Mouse (Mus musculus): ENCODE data around the gene Fyco1. TPM values are rescaled to one million over a fixed set of nuclear protein-coding genes. Genes with fewer than 3 reads are reported as not detected.

Gene Fyco1
- polyA plus RNA-seq (2015; fragmentation: Nextera tagmentation; extraction: Ambion mirVana) = 7.4 and 15.2 TPM in 2 replicates

DNA sequence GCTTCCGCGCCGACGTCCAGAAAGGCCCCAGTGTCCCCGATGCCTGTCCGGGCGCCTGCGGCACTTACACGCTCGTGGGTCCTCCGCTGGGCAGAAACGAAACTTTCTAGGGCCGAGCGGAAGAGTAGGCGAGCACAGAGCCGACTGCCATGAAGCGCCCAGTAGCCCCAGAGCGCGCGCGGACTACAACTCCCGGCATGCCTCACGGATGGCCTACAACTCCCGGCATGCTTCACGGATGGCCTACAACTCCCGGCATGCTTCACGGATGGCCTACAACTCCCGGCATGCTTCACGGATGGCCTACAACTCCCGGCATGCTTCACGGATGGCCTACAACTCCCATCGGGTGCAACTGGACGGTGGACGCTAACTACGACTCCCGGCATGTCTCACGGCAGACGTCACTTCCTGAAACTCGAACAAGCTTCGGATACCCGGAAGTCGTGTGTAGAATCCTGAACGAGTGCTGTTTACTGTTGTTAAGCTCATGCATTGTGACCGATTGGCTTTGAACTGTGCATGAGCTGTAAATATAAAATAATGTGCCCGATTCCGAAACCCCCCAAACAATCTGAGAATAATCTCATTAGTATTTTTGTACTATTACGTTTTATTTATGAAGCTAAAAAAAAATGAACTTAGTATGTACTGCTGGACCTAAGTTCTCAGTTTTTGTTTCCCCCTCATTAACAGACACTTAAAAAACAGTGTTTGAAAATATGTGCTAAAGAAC is at the start of gene Fyco1:
Gene Fyco1, minus strand, starts transcription at position 187 of the 736 bp plus-strand sequence.

DNA sequence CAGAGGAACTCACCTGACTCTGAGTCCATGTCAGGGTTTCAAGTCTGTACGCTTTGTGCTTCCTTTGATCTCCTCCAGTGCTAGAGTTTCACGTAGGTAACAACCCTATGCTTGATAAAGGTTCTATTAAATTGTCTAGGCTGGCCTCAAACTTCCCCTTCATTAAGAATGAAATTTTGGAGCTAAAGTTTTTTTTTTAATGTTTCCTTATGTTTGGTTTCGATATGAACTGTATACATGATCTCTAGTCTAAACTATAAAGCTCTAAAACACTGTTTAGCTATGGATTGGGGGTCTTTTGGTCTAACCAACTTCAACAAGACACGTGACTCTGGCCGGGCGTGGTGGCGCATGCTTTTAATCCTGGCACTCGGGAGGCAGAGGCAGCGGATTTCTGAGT is 10.2 kb upstream of the Fyco1 start, which contains the start of gene Xcr1:
Gene Xcr1, minus strand, starts transcription at position 101 of the 400 bp plus-strand sequence.

DNA sequence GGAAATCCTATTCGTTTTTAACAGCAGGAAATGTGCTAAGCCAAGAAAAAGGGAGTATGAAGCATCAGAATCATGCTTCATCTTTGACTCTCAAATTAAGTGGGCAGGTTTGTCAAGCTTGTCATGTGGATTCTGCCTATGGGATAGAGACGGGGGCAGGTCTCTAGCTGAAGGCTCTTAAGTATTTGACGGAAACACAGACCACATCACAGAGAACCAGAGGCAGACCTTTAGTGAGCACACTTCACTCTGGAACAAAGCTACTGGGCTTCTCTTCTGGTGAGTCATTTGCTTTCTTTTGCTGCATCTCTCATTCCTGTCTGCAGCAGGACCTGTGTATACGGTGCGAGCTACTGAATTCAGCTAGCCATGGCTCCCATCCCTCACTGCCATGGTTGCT is 45.4 kb downstream of the Fyco1 start, which contains the start of gene Cxcr6:
Gene Cxcr6, plus strand, starts transcription at position 209 of the 400 bp plus-strand sequence.

Other genes with a start within 250 kb of the Fyco1 start
- 0.06 and 0.28 TPM in 2 replicates for gene Slc6a20b, start 219.3 kb downstream of the Fyco1 start, polyA plus RNA-seq (2015; fragmentation: Nextera tagmentation; extraction: Ambion mirVana)
- 0.08 and 0.27 TPM in 2 replicates for gene Ccr9, start 173.5 kb downstream of the Fyco1 start, polyA plus RNA-seq (2015; fragmentation: Nextera tagmentation; extraction: Ambion mirVana)
- gene Slc6a20a, start 173.0 kb downstream of the Fyco1 start, polyA plus RNA-seq (2015; fragmentation: Nextera tagmentation; extraction: Ambion mirVana) = 0.28 TPM in 1 of 2 replicates, not detected in the other
- 62.4 and 67.7 TPM in 2 replicates for gene Lztfl1, start 134.2 kb downstream of the Fyco1 start, polyA plus RNA-seq (2015; fragmentation: Nextera tagmentation; extraction: Ambion mirVana)
- gene Cxcr6, start 45.4 kb downstream of the Fyco1 start, polyA plus RNA-seq (2015; fragmentation: Nextera tagmentation; extraction: Ambion mirVana) = 0.28 and 0.40 TPM in 2 replicates
- gene Xcr1, start 10.1 kb upstream of the Fyco1 start, polyA plus RNA-seq (2015; fragmentation: Nextera tagmentation; extraction: Ambion mirVana) = 0.05 and 0.14 TPM in 2 replicates
- gene Ccr1, start 116.8 kb upstream of the Fyco1 start, polyA plus RNA-seq (2015; fragmentation: Nextera tagmentation; extraction: Ambion mirVana) = 5.0 and 6.3 TPM in 2 replicates
- 0.25 TPM in 1 of 2 replicates, not detected in the other for gene Ccr1l1, start 126.5 kb upstream of the Fyco1 start, polyA plus RNA-seq (2015; fragmentation: Nextera tagmentation; extraction: Ambion mirVana)
- 0.11 and 0.22 TPM in 2 replicates for gene Ccr3, start 170.1 kb upstream of the Fyco1 start, polyA plus RNA-seq (2015; fragmentation: Nextera tagmentation; extraction: Ambion mirVana)